Mouse (Mus musculus): ENCODE results near the gene Tsc2. TPM values are rescaled to one million over a fixed set of nuclear protein-coding genes. Genes with fewer than 3 reads are reported as not detected.
A peak's percentile ranks its signal among the peaks of the same experiment; 100 is the strongest.

Gene Tsc2
- polyA plus RNA-seq, 1 experiment: 230 TPM

- TF ChIP-seq CTCF (IDR thresholded peaks at IDR 0.05; ENCODE audit: insufficient read depth, low read length) (peak; percentile 97), POLR2A (IDR thresholded peaks at IDR 0.05; ENCODE audit: borderline replicate concordance, extremely low read depth, low read depth, low read length) (no peak)
- H3K4me1 ChIP-seq (ENCODE audit: control insufficient read depth, insufficient read depth, low read length): peaks cover 8% of the 10 kb centered on the region
- H3K4me3 ChIP-seq (replicated peaks; ENCODE audit: extremely low read depth, low read depth, low read length): no peak overlapping the region
- 31% methylated on average over 5 of the region's 5 CpGs for WGBS
- DNase-seq: peak; percentile 79
Observed at GRCm38 (mm10) chr17:24628646-24629045, 3.8 kb downstream of the Tsc2 start.

GRCm38 (mm10) chr17:24625472-24625871 lies 7.0 kb downstream of the Tsc2 start:
- H3K4me3 ChIP-seq (replicated peaks; ENCODE audit: extremely low read depth, low read depth, low read length): no peak overlapping the region
- no peak for DNase-seq
- no peak for TF ChIP-seq POLR2A (IDR thresholded peaks at IDR 0.05; ENCODE audit: borderline replicate concordance, extremely low read depth, low read depth, low read length)
- TF ChIP-seq CTCF (IDR thresholded peaks at IDR 0.05; ENCODE audit: insufficient read depth, low read length): no peak
- H3K4me1 ChIP-seq (ENCODE audit: control insufficient read depth, insufficient read depth, low read length): no peaks in the 10 kb centered on the region
- WGBS: 88% methylated on average over 8 of the region's 8 CpGs

DNA sequence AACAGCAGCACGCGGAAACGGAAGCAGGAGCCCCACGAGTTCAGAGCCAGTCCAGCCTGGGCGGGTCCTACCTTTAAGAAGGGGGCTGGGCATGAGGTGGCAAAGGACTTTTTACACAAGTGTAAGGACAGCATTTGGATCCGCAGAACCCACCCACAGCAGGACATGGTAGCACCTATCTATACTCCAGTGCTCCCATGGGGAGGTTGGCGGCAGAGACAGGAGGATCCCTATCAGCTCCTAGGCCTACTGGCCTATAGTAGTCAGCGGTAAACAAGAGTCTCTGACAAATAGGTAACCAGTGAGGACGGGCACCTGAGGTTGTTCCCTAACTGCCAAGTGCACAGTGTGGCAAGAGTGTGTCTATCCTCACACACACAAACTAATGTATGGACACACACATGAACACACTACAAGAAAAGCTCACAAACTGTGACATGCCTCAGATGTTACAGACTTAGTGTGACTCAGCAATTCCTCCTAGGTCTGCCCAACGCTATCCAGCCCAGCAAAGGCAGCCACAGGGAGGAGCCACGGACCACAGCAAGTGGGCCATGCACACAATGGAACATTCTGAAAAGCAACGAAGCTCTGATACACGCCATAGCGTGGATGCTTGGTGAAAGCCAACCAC lies 14.8 kb downstream of the Tsc2 start:
- 74% methylated on average over 14 of the region's 14 CpGs for WGBS
- peak; percentile 51; the same call in 1 of the 2 replicates for TF ChIP-seq CTCF (IDR thresholded peaks at IDR 0.05; ENCODE audit: insufficient read depth, low read length)
- no peak for TF ChIP-seq POLR2A (IDR thresholded peaks at IDR 0.05; ENCODE audit: borderline replicate concordance, extremely low read depth, low read depth, low read length)
- no peak for DNase-seq
- H3K4me1 ChIP-seq (ENCODE audit: control insufficient read depth, insufficient read depth, low read length): no peaks in the 10 kb centered on the region
- no peak overlapping the region for H3K4me3 ChIP-seq (replicated peaks; ENCODE audit: extremely low read depth, low read depth, low read length)

DNA sequence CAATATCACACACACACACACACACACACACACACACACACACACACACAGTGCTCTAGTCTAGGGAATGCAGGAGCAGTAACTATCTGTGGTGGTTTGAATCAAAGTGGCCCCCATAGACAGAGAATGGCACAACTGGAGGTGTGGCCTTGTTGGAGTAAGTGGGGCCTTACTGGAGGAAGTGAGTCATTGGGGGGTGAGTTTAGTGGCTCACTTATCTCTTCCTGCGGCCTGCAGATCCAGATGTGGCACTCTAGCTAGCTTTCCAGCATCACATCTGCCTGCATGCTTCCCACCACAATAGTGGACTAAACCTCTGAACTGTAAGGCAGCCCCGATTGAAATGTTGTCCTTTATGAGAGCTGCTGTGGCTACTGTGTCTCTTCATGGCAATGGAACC lies 21.7 kb downstream of the Tsc2 start:
- WGBS: 42% methylated on average over 2 of the region's 2 CpGs
- DNase-seq: no peak
- TF ChIP-seq POLR2A (IDR thresholded peaks at IDR 0.05; ENCODE audit: borderline replicate concordance, extremely low read depth, low read depth, low read length): no peak
- TF ChIP-seq CTCF (IDR thresholded peaks at IDR 0.05; ENCODE audit: insufficient read depth, low read length): no peak
- Histone ChIP-seq H3K4me1 (ENCODE audit: control insufficient read depth, insufficient read depth, low read length) (no peaks in the 10 kb centered on the region), H3K4me3 (replicated peaks; ENCODE audit: extremely low read depth, low read depth, low read length) (no peak overlapping the region)

- DNase-seq: no peak
- 89% methylated on average over 8 of the region's 8 CpGs for WGBS
- no peak for TF ChIP-seq CTCF (IDR thresholded peaks at IDR 0.05; ENCODE audit: insufficient read depth, low read length)
- no peak for TF ChIP-seq POLR2A (IDR thresholded peaks at IDR 0.05; ENCODE audit: borderline replicate concordance, extremely low read depth, low read depth, low read length)
- H3K4me1 ChIP-seq (ENCODE audit: control insufficient read depth, insufficient read depth, low read length): no peaks in the 10 kb centered on the region
- H3K4me3 ChIP-seq (replicated peaks; ENCODE audit: extremely low read depth, low read depth, low read length): no peak overlapping the region
Observed at GRCm38 (mm10) chr17:24608874-24609273, 23.6 kb downstream of the Tsc2 start.

DNA sequence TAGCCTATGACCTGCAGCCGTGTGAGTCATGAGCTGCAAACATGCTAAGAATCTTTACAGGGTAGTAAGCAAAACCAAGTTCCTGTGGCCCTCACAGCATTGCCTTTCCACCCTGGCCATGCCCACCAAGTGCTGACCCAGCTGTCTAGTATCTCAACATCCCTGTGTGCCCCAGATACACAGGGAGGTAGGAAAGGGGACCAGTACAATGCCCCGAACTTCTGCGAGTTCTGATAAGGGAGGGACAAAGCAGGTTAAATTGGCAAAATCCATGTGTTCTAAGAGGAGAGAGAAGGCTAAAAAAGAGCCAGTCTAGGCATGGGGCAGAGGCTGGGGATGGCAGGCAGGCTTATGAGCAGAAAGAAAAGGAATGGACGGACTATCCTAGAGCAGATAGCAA lies 24.1 kb downstream of the Tsc2 start:
- 92% methylated on average over 4 of the region's 4 CpGs for WGBS
- H3K4me3 ChIP-seq (replicated peaks; ENCODE audit: extremely low read depth, low read depth, low read length): no peak overlapping the region
- no peaks in the 10 kb centered on the region for H3K4me1 ChIP-seq (ENCODE audit: control insufficient read depth, insufficient read depth, low read length)
- DNase-seq: no peak
- no peak for TF ChIP-seq CTCF (IDR thresholded peaks at IDR 0.05; ENCODE audit: insufficient read depth, low read length)
- TF ChIP-seq POLR2A (IDR thresholded peaks at IDR 0.05; ENCODE audit: borderline replicate concordance, extremely low read depth, low read depth, low read length): no peak

GRCm38 (mm10) chr17:24604557-24604956 lies 27.9 kb downstream of the Tsc2 start:
- no peak for DNase-seq
- TF ChIP-seq CTCF (IDR thresholded peaks at IDR 0.05; ENCODE audit: insufficient read depth, low read length) (no peak), POLR2A (IDR thresholded peaks at IDR 0.05; ENCODE audit: borderline replicate concordance, extremely low read depth, low read depth, low read length) (no peak)
- 83% methylated on average over 3 of the region's 3 CpGs for WGBS
- no peak overlapping the region for H3K4me3 ChIP-seq (replicated peaks; ENCODE audit: extremely low read depth, low read depth, low read length)
- no peaks in the 10 kb centered on the region for H3K4me1 ChIP-seq (ENCODE audit: control insufficient read depth, insufficient read depth, low read length)

DNA sequence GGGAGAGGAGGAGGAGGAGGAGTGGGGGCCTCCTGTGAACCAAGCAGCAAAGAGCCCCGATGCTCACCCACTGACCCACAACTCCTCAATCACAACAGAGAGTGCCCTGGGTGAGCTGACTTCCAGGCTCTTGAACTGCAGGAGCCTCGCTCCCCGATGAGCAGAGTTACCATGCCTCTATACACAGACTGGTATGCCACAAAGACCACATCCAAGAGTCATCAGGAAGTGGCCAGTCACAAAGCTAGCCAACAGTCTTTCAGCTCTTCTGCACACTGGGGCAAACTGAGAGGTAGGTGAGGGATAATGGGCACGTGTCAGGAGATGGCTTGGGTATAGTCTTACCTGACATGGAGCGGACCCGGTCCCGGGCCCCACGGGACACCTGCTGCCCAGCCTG lies 28.5 kb downstream of the Tsc2 start:
- TF ChIP-seq POLR2A (IDR thresholded peaks at IDR 0.05; ENCODE audit: borderline replicate concordance, extremely low read depth, low read depth, low read length) (no peak), CTCF (IDR thresholded peaks at IDR 0.05; ENCODE audit: insufficient read depth, low read length) (no peak)
- WGBS: 85% methylated on average over 8 of the region's 8 CpGs
- Histone ChIP-seq H3K4me3 (replicated peaks; ENCODE audit: extremely low read depth, low read depth, low read length) (no peak overlapping the region), H3K4me1 (ENCODE audit: control insufficient read depth, insufficient read depth, low read length) (no peaks in the 10 kb centered on the region)
- no peak for DNase-seq

- TF ChIP-seq CTCF (IDR thresholded peaks at IDR 0.05; ENCODE audit: insufficient read depth, low read length) (no peak), POLR2A (IDR thresholded peaks at IDR 0.05; ENCODE audit: borderline replicate concordance, extremely low read depth, low read depth, low read length) (no peak)
- Histone ChIP-seq H3K4me1 (ENCODE audit: control insufficient read depth, insufficient read depth, low read length) (no peaks in the 10 kb centered on the region), H3K4me3 (replicated peaks; ENCODE audit: extremely low read depth, low read depth, low read length) (no peak overlapping the region)
- DNase-seq: no peak
- 79% methylated on average over 4 of the region's 4 CpGs for WGBS
Observed at GRCm38 (mm10) chr17:24600502-24600901, 31.9 kb downstream of the Tsc2 start.

DNA sequence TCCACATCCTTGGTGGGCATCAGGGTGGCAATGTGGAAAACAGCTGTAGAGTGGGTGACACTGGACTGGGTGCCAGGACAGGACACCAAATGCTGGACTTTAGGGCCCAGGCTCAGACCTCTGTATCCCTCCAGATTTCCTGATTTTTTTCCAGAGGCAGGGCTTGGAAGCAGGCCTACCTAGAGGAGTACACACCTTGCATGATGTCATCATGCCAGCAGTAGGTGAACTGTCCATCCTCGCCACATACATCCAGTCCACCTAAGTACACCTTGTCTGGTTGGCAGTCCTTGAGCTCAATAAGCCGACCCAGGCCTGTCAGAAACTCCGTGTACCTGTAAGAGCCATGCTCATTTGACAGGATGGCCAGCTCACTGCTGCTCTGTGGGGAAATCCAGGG lies 34.4 kb downstream of the Tsc2 start:
- DNase-seq: no peak
- 86% methylated on average over 3 of the region's 3 CpGs for WGBS
- TF ChIP-seq CTCF (IDR thresholded peaks at IDR 0.05; ENCODE audit: insufficient read depth, low read length) (no peak), POLR2A (IDR thresholded peaks at IDR 0.05; ENCODE audit: borderline replicate concordance, extremely low read depth, low read depth, low read length) (no peak)
- Histone ChIP-seq H3K4me3 (replicated peaks; ENCODE audit: extremely low read depth, low read depth, low read length) (no peak overlapping the region), H3K4me1 (ENCODE audit: control insufficient read depth, insufficient read depth, low read length) (no peaks in the 10 kb centered on the region)

Data from lung, adult 2 months (tissue).